Mouse (Mus musculus) thymus, postnatal 4 days (tissue): ENCODE measurements around the gene Arl6ip1.
A peak's percentile ranks its signal among the peaks of the same experiment; 100 is the strongest.
"Not testable (repeated sequence)": the region's sequence is repeated elsewhere in the genome, so short reads cannot be mapped to it uniquely, and the experiment has no call there.

ENCODE experiments used
- DNase-seq: peaks from one replicate; pipeline ENCODE4 v3.0.0; 2021

Gene Arl6ip1

GRCm38 (mm10) chr7:118129430-118130041, at the start of gene Arl6ip1:
Gene Arl6ip1, minus strand, starts transcription at chr7:118129662.
- DNase-seq = peak; percentile 95

GRCm38 (mm10) chr7:118175821-118176355, 46.4 kb upstream of the Arl6ip1 start:
- no peak for DNase-seq

GRCm38 (mm10) chr7:118170125-118170524, 40.7 kb upstream of the Arl6ip1 start:
- not testable (repeated sequence) for DNase-seq

GRCm38 (mm10) chr7:118163006-118163405, 33.5 kb upstream of the Arl6ip1 start:
- no peak for DNase-seq

DNA sequence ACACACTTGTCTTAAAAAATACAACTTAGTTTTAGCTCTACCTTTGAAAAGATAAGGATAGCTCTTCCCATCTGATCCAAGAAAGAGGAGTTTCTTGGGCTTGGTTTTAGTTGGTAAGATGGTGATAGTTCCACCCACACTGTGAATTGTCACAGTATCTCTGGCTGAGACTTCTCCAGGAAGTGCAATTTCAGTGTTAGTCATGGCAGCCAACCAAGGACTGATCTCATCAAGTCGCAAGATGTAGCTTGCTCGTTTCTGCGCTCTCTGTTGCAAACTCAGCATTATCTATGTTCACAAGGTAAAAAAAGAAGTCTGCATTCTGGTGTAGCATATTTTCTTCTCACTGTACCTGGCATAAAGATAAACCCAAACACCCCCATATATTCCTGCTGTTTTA, 30.7 kb upstream of the Arl6ip1 start:
- DNase-seq = no peak

- no peak for DNase-seq
Observed at GRCm38 (mm10) chr7:118156461-118156860, 27.0 kb upstream of the Arl6ip1 start.

DNA sequence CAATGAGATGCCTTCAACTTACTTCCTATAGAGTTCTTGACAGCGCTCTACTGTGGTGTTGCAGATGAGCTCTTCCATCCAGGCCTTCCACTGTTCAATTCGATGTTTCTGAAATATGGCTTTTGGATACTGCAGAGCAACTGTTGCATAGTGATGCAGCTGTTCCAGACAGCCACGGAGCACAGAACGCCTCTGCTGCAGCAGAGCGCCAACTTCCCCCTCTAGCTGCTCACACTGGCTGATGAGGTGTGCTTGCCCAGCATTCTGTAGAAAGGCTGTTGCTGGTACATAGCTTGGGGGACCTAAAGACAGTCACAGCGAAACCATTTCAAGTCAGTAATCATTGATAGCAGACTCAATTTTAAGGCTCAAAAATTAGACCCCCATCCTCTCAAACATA, 24.7 kb upstream of the Arl6ip1 start:
- DNase-seq = no peak

DNA sequence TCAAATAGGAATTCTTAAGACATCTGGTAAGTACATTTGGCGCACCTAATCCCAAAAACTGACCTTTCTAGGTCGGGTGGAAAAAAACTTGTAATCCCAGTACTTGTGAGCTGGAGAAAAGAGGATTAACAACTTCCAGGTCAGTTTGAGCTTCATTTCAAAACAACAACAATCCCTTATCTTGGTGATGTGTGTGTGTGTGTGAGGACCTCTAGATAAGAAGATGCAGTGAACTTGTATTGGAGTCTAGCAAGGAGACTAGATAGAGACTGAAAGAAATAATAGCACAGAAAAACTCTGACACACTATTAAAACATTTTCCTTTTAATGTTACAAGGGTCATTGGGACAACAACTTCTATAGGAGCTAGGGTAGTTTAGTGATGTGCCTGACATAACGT, 14.1 kb upstream of the Arl6ip1 start:
- DNase-seq = no peak

- no peak for DNase-seq
Observed at GRCm38 (mm10) chr7:118143123-118143522, 13.7 kb upstream of the Arl6ip1 start.

DNA sequence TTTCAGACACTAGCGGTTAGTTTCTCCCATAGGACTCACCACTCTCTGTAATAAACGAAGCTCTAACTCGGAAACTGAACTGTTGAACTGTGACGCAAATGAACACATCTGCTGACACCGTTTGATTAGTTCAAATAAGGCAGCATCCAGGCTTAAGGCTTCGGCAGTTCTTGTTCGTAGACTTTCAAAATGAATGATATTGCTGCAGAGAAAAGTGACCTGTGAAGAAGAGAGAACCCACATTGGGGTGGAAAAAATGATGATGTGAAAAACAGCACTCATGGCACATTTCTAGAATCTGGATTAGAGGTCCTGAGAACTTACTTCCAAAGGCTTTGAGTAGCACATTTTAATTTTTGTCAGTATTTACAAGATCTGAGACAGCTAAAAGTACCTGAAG, 11.8 kb upstream of the Arl6ip1 start:
- no peak for DNase-seq

GRCm38 (mm10) chr7:118135128-118135527, 5.7 kb upstream of the Arl6ip1 start:
- DNase-seq = no peak

DNA sequence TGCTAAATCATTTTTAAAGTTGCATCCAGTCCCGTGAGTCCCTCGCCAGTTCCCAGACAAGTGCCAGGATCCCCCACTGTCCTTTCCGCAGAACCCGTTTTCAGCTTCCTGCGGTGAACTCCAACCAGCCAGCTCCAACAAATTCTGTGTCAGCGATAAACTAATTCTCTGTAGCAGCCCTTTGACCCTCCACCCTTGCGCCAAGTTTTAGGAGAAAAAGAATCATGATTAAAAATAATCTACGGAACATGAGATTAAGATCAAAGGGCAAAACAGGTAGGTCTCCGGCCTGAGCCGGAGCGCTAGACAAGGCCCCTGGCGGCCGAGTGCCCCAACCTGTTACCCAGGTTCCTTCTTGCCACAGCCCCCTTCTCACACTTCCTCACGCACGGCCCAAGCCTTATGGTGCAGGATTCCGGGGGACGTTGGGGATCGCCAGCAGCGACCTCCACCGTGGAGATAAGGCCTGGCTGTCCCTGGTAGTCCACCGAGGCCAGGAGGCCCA, 485 bp downstream of the Arl6ip1 start:
- DNase-seq = no peak

GRCm38 (mm10) chr7:118126219-118126875, 3.1 kb downstream of the Arl6ip1 start:
- no peak for DNase-seq

DNA sequence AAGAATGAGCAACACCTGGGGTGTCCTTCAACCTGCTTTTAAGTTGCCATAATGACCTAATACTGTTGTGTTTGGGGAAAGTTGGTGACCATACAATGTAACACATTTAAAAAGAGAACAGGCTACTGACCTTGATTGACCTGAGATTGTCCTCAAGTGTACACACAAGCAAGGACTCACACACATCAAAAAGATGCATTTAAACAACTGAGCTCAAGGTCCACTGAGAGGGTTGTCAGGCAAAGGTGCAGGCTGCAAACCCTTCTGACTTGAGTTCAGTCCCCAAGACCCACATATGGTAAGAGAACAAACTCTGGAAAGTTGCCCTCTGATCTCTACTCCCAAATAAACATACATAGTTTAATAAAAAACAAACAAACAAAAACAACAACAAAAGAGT, 3.7 kb downstream of the Arl6ip1 start:
- no peak for DNase-seq

DNA sequence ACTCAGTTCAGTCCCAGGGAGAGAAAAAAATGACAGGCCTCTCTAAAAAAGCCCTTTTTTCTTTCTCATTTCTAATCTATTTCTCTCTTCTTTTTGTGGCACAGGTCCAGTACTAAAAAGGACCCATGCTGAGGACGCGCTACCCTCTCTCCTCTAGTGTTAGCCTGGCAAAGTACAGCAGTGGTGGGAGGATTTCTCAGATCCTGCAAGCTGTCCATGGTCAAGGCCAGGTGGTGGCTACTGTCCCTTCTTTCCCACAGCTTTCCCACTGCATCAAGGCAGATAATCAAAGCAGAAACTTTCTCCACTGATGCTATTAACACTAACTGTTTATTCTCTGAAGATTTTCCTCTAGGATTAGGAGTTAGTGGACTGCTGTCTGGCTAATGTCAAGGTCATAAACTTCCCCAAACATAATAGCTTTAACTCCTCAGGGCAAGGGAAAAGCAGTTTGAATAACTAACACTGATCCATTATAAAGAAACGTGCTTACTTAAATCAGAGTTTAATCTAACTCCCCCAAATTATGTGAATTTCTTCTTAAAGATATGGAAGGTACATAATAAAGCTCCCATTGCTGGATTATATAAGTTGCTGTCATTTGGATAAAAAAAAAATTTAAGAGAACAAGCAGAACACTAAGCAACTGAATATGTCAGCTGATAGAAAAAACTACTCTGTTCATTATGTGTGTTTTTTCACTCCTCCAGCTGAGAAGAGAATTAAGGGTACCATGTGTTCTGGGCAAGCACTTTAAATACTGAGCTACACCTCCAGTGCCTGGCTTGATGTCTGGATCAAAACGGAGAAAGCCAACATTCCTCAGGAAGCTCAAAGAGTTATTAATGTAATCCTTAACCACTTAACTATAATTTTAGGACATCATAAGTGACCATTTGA, 5.7 kb downstream of the Arl6ip1 start:
- no peak for DNase-seq

- no peak for DNase-seq
Observed at GRCm38 (mm10) chr7:118122235-118122634, 7.2 kb downstream of the Arl6ip1 start.

GRCm38 (mm10) chr7:118120654-118121053, 8.8 kb downstream of the Arl6ip1 start:
- DNase-seq = no peak

- peak; percentile 52 for DNase-seq
Observed at GRCm38 (mm10) chr7:118119946-118120345, 9.5 kb downstream of the Arl6ip1 start.

- DNase-seq = peak; percentile 43
Observed at GRCm38 (mm10) chr7:118119142-118119541, 10.3 kb downstream of the Arl6ip1 start.

DNA sequence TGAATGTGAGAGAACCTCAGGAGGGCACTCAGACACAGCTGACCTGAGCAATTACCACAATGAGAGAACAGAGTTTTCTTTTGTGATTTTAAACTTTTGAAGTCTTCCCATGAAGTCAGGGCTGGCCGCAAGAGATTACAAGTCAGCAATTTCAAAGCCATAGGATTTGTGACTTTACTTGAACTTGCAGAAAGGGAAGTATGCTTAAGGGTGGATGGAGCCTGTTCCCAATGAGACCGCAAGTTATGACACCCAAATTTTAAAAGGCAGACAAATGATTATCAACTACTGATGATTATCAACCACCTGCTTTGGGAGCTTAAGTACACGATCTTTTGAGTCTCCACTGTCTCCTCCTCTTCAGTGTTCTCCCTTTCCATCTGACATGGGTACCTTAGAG, 11.0 kb downstream of the Arl6ip1 start:
- no peak for DNase-seq

- DNase-seq = no peak
Observed at GRCm38 (mm10) chr7:118117539-118118210, 11.8 kb downstream of the Arl6ip1 start.

- no peak for DNase-seq
Observed at GRCm38 (mm10) chr7:118116787-118117538, 12.5 kb downstream of the Arl6ip1 start.
